Mouse (Mus musculus) testis, adult 2 months (tissue): ENCODE measurements around the gene Npff.

Source experiments
- CTCF ChIP-seq: fragments of 200-500 bp; IDR thresholded peaks from 2 replicates; pipeline ENCODE4 v1.5.1; 2012; ENCODE audit warnings: low read depth, mild to moderate bottlenecking, inconsistent platforms, low read length, moderate library complexity; ENCODE audit not compliant: control insufficient read depth, insufficient read depth, insufficient replicate concordance
- POLR2A ChIP-seq: fragments of 200-500 bp; IDR thresholded peaks from 2 replicates; pipeline ENCODE4 v1.6.1; 2012; ENCODE audit warnings: low read depth, mild to moderate bottlenecking, inconsistent platforms, low read length, moderate library complexity; ENCODE audit not compliant: control insufficient read depth

DNA sequence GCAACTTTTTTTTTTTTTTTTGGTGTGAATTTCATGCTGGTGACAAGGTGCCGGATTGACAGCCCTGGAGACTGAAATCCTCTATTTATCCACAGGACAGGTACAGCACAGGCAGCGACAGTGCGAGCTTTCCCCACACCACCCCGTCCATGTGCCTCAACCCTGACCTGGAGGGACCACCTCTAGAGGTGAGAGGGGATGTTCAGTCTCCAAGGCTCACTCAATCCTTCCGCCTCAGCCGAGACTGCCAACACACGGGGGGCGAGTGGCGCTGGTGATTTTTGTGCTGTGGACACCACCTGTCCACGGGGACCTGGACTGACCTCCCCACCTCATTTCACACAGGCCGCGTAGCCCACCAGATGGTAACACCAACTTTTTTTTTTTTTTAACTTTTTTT lies 38.9 kb downstream of the Npff start:
- TF ChIP-seq POLR2A (no peak), CTCF (no peak)
